8 mouse cellular contexts compared by ENCODE assay signal in genomic region chr2:156312297-156312897, GRCm38 (mm10). TPM values are rescaled to one million over a fixed set of nuclear protein-coding genes. Genes with fewer than 3 reads are reported as not detected.
DNase-seq lines count a peak whose midpoint lies in the region; ATAC-seq and TF ChIP-seq lines count a peak whose summit lies in the region.

Gene Cnbd2, plus strand, starts transcription at chr2:156312299.
Gene Scand1, minus strand, starts transcription at chr2:156312704.

- TF ChIP-seq CTCF in bone marrow, adult 2 months (IDR thresholded peaks at IDR 0.05; ENCODE audit: control insufficient read depth, insufficient read depth, low read length): no peak

- DNase-seq in 416B (ENCODE audit: low read depth) (peak; percentile 91), liver (peak; percentile 84)
- peak; percentile 93 for DNase-seq in heart, embryonic 10.5 days (ENCODE audit: low spot score)
- peak; percentile 81 to 89 for DNase-seq in spleen, postnatal 4 days (ENCODE audit: low spot score in 2 of 2)

- H3K27ac ChIP-seq in bone marrow, adult 2 months (ENCODE audit: control insufficient read depth, insufficient read depth, low read depth, low read length, poor library complexity): peak within 1 kb of the TSS; percentile 98
- H3K27ac ChIP-seq in embryonic facial prominence, embryonic 15.5 days (replicated peaks): peak within 1 kb of the TSS; percentile 97
- peak within 1 kb of the TSS; percentile 98 for H3K27ac ChIP-seq in heart, embryonic 10.5 days
- H3K27ac ChIP-seq in kidney, embryonic 15.5 days: peak within 1 kb of the TSS; percentile 99

- H3K9ac ChIP-seq in embryonic facial prominence, embryonic 15.5 days: peak within 1 kb of the TSS; percentile 88
- H3K9ac ChIP-seq in kidney, embryonic 15.5 days: peak within 1 kb of the TSS; percentile 83

- H3K4me3 ChIP-seq in bone marrow, adult 2 months (replicated peaks; ENCODE audit: control insufficient read depth, low read depth, low read length): peak within 1 kb of the TSS; percentile 81
- H3K4me3 ChIP-seq in embryonic facial prominence, embryonic 15.5 days (replicated peaks): peak within 1 kb of the TSS; percentile 92
- H3K4me3 ChIP-seq in heart, embryonic 10.5 days: peak within 1 kb of the TSS; percentile 76
- H3K4me3 ChIP-seq in kidney, embryonic 15.5 days (replicated peaks): peak within 1 kb of the TSS; percentile 78

- WGBS in bone marrow, adult 2 months: under 1% methylated on average over 49 of the region's 49 CpGs
- WGBS in embryonic facial prominence, embryonic 15.5 days: 0% methylated on average over 49 of the region's 49 CpGs
- WGBS in heart, embryonic 10.5 days: 0% methylated on average over 49 of the region's 49 CpGs
- under 1% methylated on average over 49 of the region's 49 CpGs for WGBS in kidney, embryonic 15.5 days

- H3K9me3 ChIP-seq in embryonic facial prominence, embryonic 15.5 days (replicated peaks): no peaks in the 10 kb centered on the region
- no peaks in the 10 kb centered on the region for H3K9me3 ChIP-seq in heart, embryonic 10.5 days
- no peaks in the 10 kb centered on the region for H3K9me3 ChIP-seq in kidney, embryonic 15.5 days (replicated peaks)

- H3K4me1 ChIP-seq in bone marrow, adult 2 months (ENCODE audit: control insufficient read depth, insufficient read depth, low read length): no peaks in the 10 kb centered on the region; the same call in 1 of the 2 replicates
- H3K4me1 ChIP-seq in embryonic facial prominence, embryonic 15.5 days: peaks cover 11% of the 10 kb centered on the region; the same call in 1 of the 2 replicates
- peaks cover 12% of the 10 kb centered on the region for H3K4me1 ChIP-seq in heart, embryonic 10.5 days
- peaks cover 12% of the 10 kb centered on the region; the same call in 1 of the 2 replicates for H3K4me1 ChIP-seq in kidney, embryonic 15.5 days

- H3K4me2 ChIP-seq in embryonic facial prominence, embryonic 15.5 days (replicated peaks): peak within 1 kb of the TSS; percentile 78
- peak within 1 kb of the TSS; percentile 89 for H3K4me2 ChIP-seq in kidney, embryonic 15.5 days

- peaks cover 11% of the 10 kb centered on the region; the same call in 1 of the 2 replicates for H3K36me3 ChIP-seq in embryonic facial prominence, embryonic 15.5 days
- H3K36me3 ChIP-seq in heart, embryonic 10.5 days: peaks cover 23% of the 10 kb centered on the region
- H3K36me3 ChIP-seq in kidney, embryonic 15.5 days: peaks cover 19% of the 10 kb centered on the region

- no peaks in the 10 kb centered on the region for H3K27me3 ChIP-seq in embryonic facial prominence, embryonic 15.5 days
- H3K27me3 ChIP-seq in heart, embryonic 10.5 days (ENCODE audit: insufficient read depth, poor library complexity, severe bottlenecking): no peaks in the 10 kb centered on the region
- H3K27me3 ChIP-seq in kidney, embryonic 15.5 days: no peaks in the 10 kb centered on the region

- TF ChIP-seq POLR2A in bone marrow, adult 2 months (IDR thresholded peaks at IDR 0.05; ENCODE audit: borderline replicate concordance, control insufficient read depth, low read depth, low read length): peak; percentile 88

- peak; percentile 89 for ATAC-seq in embryonic facial prominence, embryonic 15.5 days (ENCODE audit: insufficient number of reproducible peaks, low FRiP score, low TSS enrichment, low read depth)
- peak; percentile 95 for ATAC-seq in kidney, embryonic 15.5 days (replicated peaks; ENCODE audit: low FRiP score)
- peak; percentile 91 for ATAC-seq in monocyte, adult 5-6 weeks (replicated peaks; ENCODE audit: insufficient number of reproducible peaks, low FRiP score, low TSS enrichment, poor library complexity, severe bottlenecking)

RNA-seq across cellular contexts. Expression of gene Cnbd2, which starts in this region (rescaled TPM):
- polyA plus RNA-seq in bone marrow, adult 2 months (2011; ENCODE audit: insufficient read depth, insufficient read length, low replicate concordance, missing spikeins): 2.6 and 5.4 TPM in 2 replicates
- polyA plus RNA-seq in embryonic facial prominence, embryonic 15.5 days (2015; fragmentation: Nextera tagmentation; extraction: Ambion mirVana): 4.2 and 5.2 TPM in 2 replicates
- polyA plus RNA-seq in heart, embryonic 10.5 days (2016; fragmentation: Nextera tagmentation; extraction: Ambion mirVana): 2.3 TPM in 2 replicates
- 6.3 TPM in 2 replicates for polyA plus RNA-seq in kidney, embryonic 15.5 days (2015; fragmentation: Nextera tagmentation; extraction: Ambion mirVana)
- 11.2 to 25.2 TPM (median 23.5 TPM) in 3 replicates for total RNA-seq in monocyte, adult 5-6 weeks (2017)

RNA-seq across cellular contexts. Expression of gene Scand1, which starts in this region (rescaled TPM):
- 61.6 and 84.9 TPM in 2 replicates for polyA plus RNA-seq in bone marrow, adult 2 months (2011; ENCODE audit: insufficient read depth, insufficient read length, low replicate concordance, missing spikeins)
- 80.1 and 84.4 TPM in 2 replicates for polyA plus RNA-seq in embryonic facial prominence, embryonic 15.5 days (2015; fragmentation: Nextera tagmentation; extraction: Ambion mirVana)
- polyA plus RNA-seq in heart, embryonic 10.5 days (2016; fragmentation: Nextera tagmentation; extraction: Ambion mirVana): 50.8 and 60.3 TPM in 2 replicates
- 68.7 and 71.1 TPM in 2 replicates for polyA plus RNA-seq in kidney, embryonic 15.5 days (2015; fragmentation: Nextera tagmentation; extraction: Ambion mirVana)
- total RNA-seq in monocyte, adult 5-6 weeks (2017): 4.8 to 57.7 TPM (median 47.6 TPM) in 3 replicates

Comparison
In these comparisons a context has a peak if more than half of its experiments do, and no peak if none do; other contexts are left out.
1. Peak in every context shown above with its lines: DNase-seq, ATAC-seq, H3K4me3 ChIP-seq and H3K27ac ChIP-seq.